Mouse (Mus musculus): ENCODE measurements around the gene Flt1. TPM values are rescaled to one million over a fixed set of nuclear protein-coding genes. Genes with fewer than 3 reads are reported as not detected.

Gene Flt1
- polyA plus RNA-seq, 1 experiment from 2014 or later: 19.4 TPM

GRCm38 (mm10) chr5:147724391-147724790, 1.4 kb downstream of the Flt1 start:
- no peak for ATAC-seq (ENCODE audit: extremely low read depth, insufficient number of reproducible peaks, low FRiP score, low TSS enrichment)
- no peaks in the 10 kb centered on the region for H3K36me3 ChIP-seq
- 1% methylated on average over 14 of the region's 14 CpGs for WGBS
- H3K4me1 ChIP-seq: peaks cover 35% of the 10 kb centered on the region
- peaks cover 86% of the 10 kb centered on the region for H3K27me3 ChIP-seq (replicated peaks)
- H3K4me3 ChIP-seq: peak overlapping the region; percentile 62
- H3K27ac ChIP-seq (replicated peaks): no peak overlapping the region
- H3K9me3 ChIP-seq: no peaks in the 10 kb centered on the region
- H3K9ac ChIP-seq: peak overlapping the region; percentile 86
- H3K4me2 ChIP-seq: peak overlapping the region; percentile 94

DNA sequence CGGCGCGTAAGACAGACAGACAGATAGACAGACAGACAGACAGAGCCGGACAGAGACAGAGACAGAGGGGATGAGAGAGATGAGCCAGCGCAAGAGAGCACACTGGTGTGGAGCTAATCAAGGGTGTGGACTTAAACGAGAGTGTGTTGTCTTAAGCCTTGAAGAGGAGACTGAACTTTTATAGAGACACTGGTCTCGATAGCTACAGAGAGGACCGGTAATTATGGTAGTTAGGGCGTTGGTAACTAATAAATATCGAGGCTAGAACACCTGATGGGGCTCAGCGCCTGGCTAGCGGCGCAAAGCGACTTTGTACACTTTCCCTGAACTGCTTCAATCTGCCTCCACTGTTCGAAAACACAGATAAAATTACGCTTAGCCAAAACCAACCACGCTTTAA, 2.0 kb downstream of the Flt1 start:
- 4% methylated on average over 17 of the region's 17 CpGs for WGBS
- H3K4me1 ChIP-seq: peaks cover 35% of the 10 kb centered on the region
- no peak for ATAC-seq (ENCODE audit: extremely low read depth, insufficient number of reproducible peaks, low FRiP score, low TSS enrichment)
- peak overlapping the region; percentile 86 for H3K9ac ChIP-seq
- peak overlapping the region; percentile 62 for H3K4me3 ChIP-seq
- peaks cover 86% of the 10 kb centered on the region for H3K27me3 ChIP-seq (replicated peaks)
- H3K4me2 ChIP-seq: peak overlapping the region; percentile 94
- H3K27ac ChIP-seq (replicated peaks): no peak overlapping the region
- H3K36me3 ChIP-seq: no peaks in the 10 kb centered on the region
- no peaks in the 10 kb centered on the region for H3K9me3 ChIP-seq

DNA sequence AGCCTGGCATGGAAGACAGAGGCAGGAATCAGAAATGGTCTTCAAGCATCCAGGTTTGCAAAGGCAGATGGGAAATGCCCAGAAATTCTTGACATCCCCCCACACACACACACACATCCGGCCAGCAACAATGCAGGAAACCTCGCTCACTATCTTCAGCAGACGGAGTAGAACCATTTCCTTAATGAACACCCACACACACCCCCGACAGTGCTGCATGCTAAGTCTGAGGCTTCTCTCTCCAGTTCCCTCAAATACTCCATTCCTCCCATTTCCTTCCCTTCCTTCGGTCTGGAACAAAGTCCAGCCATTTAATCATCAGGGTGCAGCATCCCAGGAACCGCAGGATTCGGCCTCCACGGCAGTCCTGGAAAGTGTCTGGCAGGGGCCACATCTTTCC, 4.4 kb downstream of the Flt1 start:
- Histone ChIP-seq H3K9me3 (no peaks in the 10 kb centered on the region), H3K27me3 (replicated peaks) (peaks cover 74% of the 10 kb centered on the region), H3K27ac (replicated peaks) (peak overlapping the region; percentile 54), H3K4me3 (peak overlapping the region; percentile 26), H3K4me2 (peak overlapping the region; percentile 52), H3K9ac (peak overlapping the region; percentile 33), H3K36me3 (no peaks in the 10 kb centered on the region), H3K4me1 (peaks cover 42% of the 10 kb centered on the region)
- ATAC-seq (ENCODE audit: extremely low read depth, insufficient number of reproducible peaks, low FRiP score, low TSS enrichment): no peak
- 26% methylated on average over 8 of the region's 8 CpGs for WGBS

GRCm38 (mm10) chr5:147718335-147718734, 7.5 kb downstream of the Flt1 start:
- Histone ChIP-seq H3K27ac (replicated peaks) (no peak overlapping the region), H3K4me2 (no peak overlapping the region), H3K9ac (no peak overlapping the region), H3K36me3 (no peaks in the 10 kb centered on the region), H3K4me3 (no peak overlapping the region), H3K27me3 (replicated peaks) (peaks cover 49% of the 10 kb centered on the region), H3K4me1 (peaks cover 41% of the 10 kb centered on the region), H3K9me3 (no peaks in the 10 kb centered on the region)
- ATAC-seq (ENCODE audit: extremely low read depth, insufficient number of reproducible peaks, low FRiP score, low TSS enrichment): no peak
- WGBS: 77% methylated on average over 7 of the region's 7 CpGs

DNA sequence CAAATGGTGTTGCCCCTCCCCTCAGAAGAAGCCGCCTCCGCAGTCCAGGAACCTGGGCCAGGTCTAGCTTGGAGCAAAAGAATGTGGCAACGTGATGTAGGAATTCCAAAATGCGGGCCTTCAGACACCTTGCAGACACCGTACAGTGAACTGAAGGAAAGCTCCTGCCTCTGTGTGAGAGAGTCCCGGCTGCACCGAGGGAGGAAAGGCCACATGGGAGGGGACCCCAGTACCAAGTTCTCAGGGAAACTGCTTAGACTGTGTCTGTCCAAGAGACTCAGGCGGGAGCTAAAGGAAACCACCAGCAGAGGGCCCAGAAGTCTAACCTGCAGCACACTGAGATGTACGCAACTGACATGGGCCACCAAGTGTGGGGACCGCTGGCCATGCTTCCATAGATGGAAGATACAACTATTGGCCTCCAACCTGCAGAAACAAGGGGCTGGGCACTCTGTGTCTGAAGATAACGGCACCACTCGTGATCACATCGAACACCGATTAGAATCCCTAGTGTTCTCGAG, 9.1 kb downstream of the Flt1 start:
- Histone ChIP-seq H3K4me3 (no peak overlapping the region), H3K4me2 (no peak overlapping the region), H3K36me3 (no peaks in the 10 kb centered on the region), H3K27ac (replicated peaks) (no peak overlapping the region), H3K27me3 (replicated peaks) (peaks cover 36% of the 10 kb centered on the region), H3K4me1 (peaks cover 37% of the 10 kb centered on the region), H3K9ac (no peak overlapping the region), H3K9me3 (no peaks in the 10 kb centered on the region)
- no peak for ATAC-seq (ENCODE audit: extremely low read depth, insufficient number of reproducible peaks, low FRiP score, low TSS enrichment)
- 61% methylated on average over 15 of the region's 15 CpGs for whole genome bisulfite sequencing

- H3K9ac ChIP-seq: no peak overlapping the region
- H3K36me3 ChIP-seq: no peaks in the 10 kb centered on the region
- H3K4me3 ChIP-seq: no peak overlapping the region
- no peak overlapping the region for H3K4me2 ChIP-seq
- no peak for ATAC-seq (ENCODE audit: extremely low read depth, insufficient number of reproducible peaks, low FRiP score, low TSS enrichment)
- no peaks in the 10 kb centered on the region for H3K9me3 ChIP-seq
- peaks cover 31% of the 10 kb centered on the region for H3K27me3 ChIP-seq (replicated peaks)
- WGBS: 83% methylated on average over 9 of the region's 9 CpGs
- peaks cover 34% of the 10 kb centered on the region for H3K4me1 ChIP-seq
- H3K27ac ChIP-seq (replicated peaks): 0 out of 2 replicates have a peak overlapping the region, but pooled peaks have one; percentile 46
Observed at GRCm38 (mm10) chr5:147716276-147716675, 9.5 kb downstream of the Flt1 start.

DNA sequence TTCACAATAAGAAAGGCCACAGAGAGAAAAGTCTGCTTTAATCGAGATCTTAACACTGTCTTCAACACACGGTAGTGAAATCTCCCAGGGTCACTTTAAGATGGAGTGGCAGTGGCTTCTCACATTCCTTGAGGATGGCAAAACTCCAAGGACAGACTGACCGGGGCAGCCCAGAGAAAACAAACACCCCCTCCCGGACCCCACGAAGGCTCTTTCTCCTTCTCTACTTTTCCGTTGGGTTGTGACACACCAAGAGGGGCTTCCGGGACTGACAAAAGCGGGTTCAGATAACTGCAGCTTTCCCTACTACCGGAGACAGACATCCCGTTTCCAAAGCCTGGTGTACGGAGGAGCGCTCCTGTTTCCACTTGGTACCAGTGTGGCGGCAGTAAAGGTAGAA, 10.4 kb downstream of the Flt1 start:
- Histone ChIP-seq H3K9me3 (no peaks in the 10 kb centered on the region), H3K36me3 (no peaks in the 10 kb centered on the region), H3K4me1 (peaks cover 31% of the 10 kb centered on the region), H3K9ac (no peak overlapping the region), H3K27ac (replicated peaks) (0 out of 2 replicates have a peak overlapping the region, but pooled peaks have one; percentile 40), H3K4me2 (no peak overlapping the region), H3K27me3 (replicated peaks) (peaks cover 23% of the 10 kb centered on the region), H3K4me3 (no peak overlapping the region)
- no peak for ATAC-seq (ENCODE audit: extremely low read depth, insufficient number of reproducible peaks, low FRiP score, low TSS enrichment)
- WGBS: 50% methylated on average over 13 of the region's 13 CpGs

GRCm38 (mm10) chr5:147708500-147708899, 17.3 kb downstream of the Flt1 start:
- Histone ChIP-seq H3K9ac (no peak overlapping the region), H3K4me1 (no peaks in the 10 kb centered on the region), H3K4me2 (no peak overlapping the region), H3K4me3 (no peak overlapping the region), H3K9me3 (peaks cover 5% of the 10 kb centered on the region; the same call in 1 of the 2 replicates), H3K36me3 (0 out of 2 replicates have a peak, but pooled peaks cover 4% of the 10 kb centered on the region), H3K27me3 (replicated peaks) (no peaks in the 10 kb centered on the region), H3K27ac (replicated peaks) (no peak overlapping the region)
- WGBS: 55% methylated on average over 4 of the region's 4 CpGs
- ATAC-seq (ENCODE audit: extremely low read depth, insufficient number of reproducible peaks, low FRiP score, low TSS enrichment): no peak

GRCm38 (mm10) chr5:147707479-147707878, 18.3 kb downstream of the Flt1 start:
- ATAC-seq (ENCODE audit: extremely low read depth, insufficient number of reproducible peaks, low FRiP score, low TSS enrichment): no peak
- Histone ChIP-seq H3K27ac (replicated peaks) (no peak overlapping the region), H3K4me1 (no peaks in the 10 kb centered on the region), H3K36me3 (0 out of 2 replicates have a peak, but pooled peaks cover 4% of the 10 kb centered on the region), H3K9ac (no peak overlapping the region), H3K4me3 (no peak overlapping the region), H3K27me3 (replicated peaks) (no peaks in the 10 kb centered on the region), H3K4me2 (no peak overlapping the region), H3K9me3 (peaks cover 5% of the 10 kb centered on the region; the same call in 1 of the 2 replicates)
- 51% methylated on average over 4 of the region's 4 CpGs for WGBS

DNA sequence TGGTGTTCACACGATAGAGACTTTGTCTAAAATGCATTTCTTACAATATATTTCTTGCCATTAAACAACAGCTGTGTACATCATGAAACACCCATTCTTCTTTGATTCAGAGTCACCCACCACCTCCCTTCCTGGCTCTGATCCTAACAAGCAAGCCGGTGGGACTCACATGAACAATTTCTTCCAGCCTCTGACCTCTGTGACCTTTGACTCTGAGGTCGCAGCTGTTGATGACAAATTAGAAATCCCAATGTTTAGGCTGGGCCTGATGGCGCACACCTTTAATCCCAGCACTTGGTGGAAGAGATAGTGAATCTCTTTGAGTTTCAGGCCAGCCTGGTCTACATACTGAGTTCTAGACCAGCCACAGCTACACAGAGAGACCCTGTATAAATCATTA, 20.9 kb downstream of the Flt1 start:
- Histone ChIP-seq H3K27ac (replicated peaks) (no peak overlapping the region), H3K4me3 (no peak overlapping the region), H3K4me1 (no peaks in the 10 kb centered on the region), H3K4me2 (no peak overlapping the region), H3K9me3 (peaks cover 5% of the 10 kb centered on the region; the same call in 1 of the 2 replicates), H3K9ac (no peak overlapping the region), H3K27me3 (replicated peaks) (no peaks in the 10 kb centered on the region), H3K36me3 (0 out of 2 replicates have a peak, but pooled peaks cover 4% of the 10 kb centered on the region)
- ATAC-seq (ENCODE audit: extremely low read depth, insufficient number of reproducible peaks, low FRiP score, low TSS enrichment): no peak
- WGBS: 63% methylated on average over 4 of the region's 4 CpGs

DNA sequence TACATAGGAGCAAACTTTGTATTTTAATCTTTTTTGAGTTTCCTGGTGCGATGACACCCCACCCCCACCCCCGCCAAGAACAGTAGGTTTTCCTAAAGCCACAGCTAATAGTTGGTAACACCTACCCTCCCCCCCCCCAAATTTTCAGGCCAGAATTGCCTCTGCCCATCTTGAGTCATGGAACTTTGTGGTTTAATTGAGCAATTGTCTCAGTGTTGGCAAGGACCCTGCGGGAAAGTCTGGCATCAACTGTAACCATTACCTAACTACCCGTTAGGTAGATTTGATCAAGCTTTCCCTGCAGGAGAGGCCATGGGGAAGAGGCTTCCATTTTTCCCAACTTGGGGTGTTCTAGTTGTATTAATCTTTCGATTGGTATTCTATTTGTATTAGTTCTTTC, 23.4 kb downstream of the Flt1 start:
- ATAC-seq (ENCODE audit: extremely low read depth, insufficient number of reproducible peaks, low FRiP score, low TSS enrichment): no peak
- 78% methylated on average over 5 of the region's 5 CpGs for WGBS
- no peak overlapping the region for H3K4me2 ChIP-seq
- no peak overlapping the region for H3K27ac ChIP-seq (replicated peaks)
- H3K9me3 ChIP-seq: no peaks in the 10 kb centered on the region
- H3K9ac ChIP-seq: no peak overlapping the region
- H3K4me1 ChIP-seq: no peaks in the 10 kb centered on the region
- H3K27me3 ChIP-seq (replicated peaks): no peaks in the 10 kb centered on the region
- 0 out of 2 replicates have a peak, but pooled peaks cover 12% of the 10 kb centered on the region for H3K36me3 ChIP-seq
- H3K4me3 ChIP-seq: no peak overlapping the region

DNA sequence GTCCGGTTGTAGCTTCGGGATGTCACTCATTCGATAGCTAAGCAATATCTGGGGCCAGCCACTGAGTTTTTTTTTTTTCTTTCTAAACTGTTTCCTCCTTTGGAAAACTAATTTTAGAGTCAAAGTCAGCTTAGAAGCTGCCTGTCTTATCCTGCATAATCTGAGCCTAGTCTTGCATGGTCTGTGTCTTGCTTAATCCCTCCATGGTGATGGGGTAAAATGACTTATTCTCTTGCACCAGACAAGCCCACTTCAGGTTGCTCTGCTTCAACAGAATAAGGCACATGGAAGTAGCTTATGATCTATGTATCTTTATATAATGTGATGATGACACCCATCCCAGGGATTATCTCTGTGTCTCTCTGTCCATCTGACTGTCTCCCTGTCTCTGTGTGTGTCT, 24.8 kb downstream of the Flt1 start:
- no peak overlapping the region for H3K4me2 ChIP-seq
- H3K4me3 ChIP-seq: no peak overlapping the region
- H3K27ac ChIP-seq (replicated peaks): no peak overlapping the region
- WGBS: 80% methylated on average over 3 of the region's 3 CpGs
- 0 out of 2 replicates have a peak, but pooled peaks cover 12% of the 10 kb centered on the region for H3K36me3 ChIP-seq
- no peaks in the 10 kb centered on the region for H3K9me3 ChIP-seq
- H3K4me1 ChIP-seq: no peaks in the 10 kb centered on the region
- H3K27me3 ChIP-seq (replicated peaks): no peaks in the 10 kb centered on the region
- H3K9ac ChIP-seq: no peak overlapping the region
- no peak for ATAC-seq (ENCODE audit: extremely low read depth, insufficient number of reproducible peaks, low FRiP score, low TSS enrichment)

All from heart, embryonic 13.5 days (tissue).